Mouse (Mus musculus) heart, postnatal 0 days (tissue): ENCODE data around the gene Polr3c. TPM values are rescaled to one million over a fixed set of nuclear protein-coding genes. Genes with fewer than 3 reads are reported as not detected.
"Not testable (repeated sequence)": the region's sequence is repeated elsewhere in the genome, so short reads cannot be mapped to it uniquely, and the experiment has no call there.

ENCODE experiments used
- ATAC-seq: fragments of 200-750 bp; cut with Nextera tagmentation; 2 replicates; pipeline ENCODE4 v1.8.0; 2017; ENCODE audit warnings: low read depth, moderate number of reproducible peaks, moderate library complexity; ENCODE audit not compliant: insufficient read depth
- DNase-seq: peaks from one replicate; pipeline ENCODE4 v3.0.0-alpha.2; 2016; ENCODE audit warnings: low spot score
- H3K27ac ChIP-seq: fragments of 300-500 bp; sonication (generic); 2 replicates; pipeline ENCODE4 v1.5.1; 2014; ENCODE audit warnings: low read depth, mild to moderate bottlenecking
- H3K27me3 ChIP-seq: fragments of 300-500 bp; sonication (generic); 2 replicates; pipeline ENCODE4 v1.6.1; 2014; ENCODE audit warnings: low read length, mixed read lengths; ENCODE audit not compliant: control insufficient read depth, insufficient read depth
- H3K36me3 ChIP-seq: fragments of 300-500 bp; sonication (generic); replicated peaks from 2 replicates; pipeline ENCODE4 v1.6.1; 2014; ENCODE audit warnings: low read length, mixed read lengths; ENCODE audit not compliant: control insufficient read depth, insufficient read depth
- H3K4me1 ChIP-seq: fragments of 300-500 bp; sonication (generic); 2 replicates; pipeline ENCODE4 v1.6.1; 2014; ENCODE audit warnings: antibody characterized with exemption; ENCODE audit not compliant: control insufficient read depth, insufficient read depth
- H3K4me2 ChIP-seq: fragments of 300-500 bp; sonication (generic); 2 replicates; pipeline ENCODE4 v1.6.1; 2014; ENCODE audit warnings: low read depth, mild to moderate bottlenecking, low read length, moderate library complexity
- H3K4me3 ChIP-seq: fragments of 300-500 bp; sonication (generic); 2 replicates; pipeline ENCODE4 v1.5.1; 2014; ENCODE audit warnings: low read depth, low read length
- H3K9ac ChIP-seq: fragments of 300-500 bp; sonication (generic); replicated peaks from 2 replicates; pipeline ENCODE4 v1.6.1; 2014; ENCODE audit warnings: low read depth, low read length, mixed read lengths
- H3K9me3 ChIP-seq: fragments of 300-500 bp; sonication (generic); replicated peaks from 2 replicates; pipeline ENCODE4 v1.6.1; 2016; ENCODE audit warnings: low read length; ENCODE audit not compliant: control insufficient read depth
- CTCF ChIP-seq: IDR thresholded peaks from 2 replicates; pipeline ENCODE4 v1.5.1; 2016; ENCODE audit warnings: antibody characterized with exemption, control low read depth, low read depth
- EP300 ChIP-seq: IDR thresholded peaks from 2 replicates; pipeline ENCODE4 v1.6.1; 2016; ENCODE audit warnings: antibody characterized with exemption, low read depth
- WGBS: fragments of 180-500 bp; shearing (Covaris S2); extraction: QIAGEN DNeasy Blood & Tissue Kit; methylation state at CpG from one replicate; pipeline ENCODE4 v1.1.7; 2014; 5-methylcytosine and 5-hydroxymethylcytosine counted together
- polyA plus RNA-seq: library from polyadenylated mRNA; unstranded; fragments of >200 nt; fragmentation: Nextera tagmentation; extraction: Ambion mirVana; gene quantifications from 2 replicates; pipeline ENCODE4 v1.2.1, GENCODE M21; 2015
- total RNA-seq: library from RNA; depleted of rRNA; stranded (reverse); fragments of >200 nt; gene quantifications from 2 replicates; pipeline ENCODE4 v1.2.3, GENCODE M21; 2014; ENCODE audit warnings: low replicate concordance

The Polr3c gene
- total and polyA plus RNA-seq, 2 experiments from 2014 or later, result 23.0 to 25.4 TPM

DNA sequence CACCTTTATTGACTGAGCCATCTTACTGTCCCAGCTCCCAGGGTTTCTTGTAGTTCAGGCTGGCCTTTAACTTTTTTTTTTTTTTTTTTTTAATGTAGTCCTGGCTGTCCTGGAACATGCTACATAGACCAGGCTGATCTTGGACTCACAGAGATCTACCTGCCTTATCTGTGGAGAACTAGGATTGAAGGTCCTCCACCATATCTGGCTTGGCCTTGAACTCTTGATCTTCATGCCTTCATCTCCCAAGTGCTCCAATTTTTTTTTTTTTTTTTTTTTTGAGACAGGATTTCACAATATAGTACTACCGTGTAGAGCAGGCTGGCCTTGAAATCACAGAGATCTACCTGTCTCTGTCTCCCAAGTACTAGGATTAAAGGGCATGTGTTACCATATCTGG lies 33.8 kb downstream of the Polr3c start:
- no peaks in the 10 kb centered on the region for H3K9me3 ChIP-seq
- TF ChIP-seq CTCF, result no peak
- no peak for TF ChIP-seq EP300
- no peaks in the 10 kb centered on the region for H3K27me3 ChIP-seq
- H3K9ac ChIP-seq, result no peak overlapping the region
- no peaks in the 10 kb centered on the region; the same call in 1 of the 2 replicates for H3K4me1 ChIP-seq
- DNase-seq (no peak), ATAC-seq (no peak)
- H3K4me3 ChIP-seq, result no peak overlapping the region
- H3K4me2 ChIP-seq, result no peak overlapping the region
- WGBS, result 91% methylated on average over 1 of the region's 1 CpGs
- no peak overlapping the region for H3K27ac ChIP-seq
- no peaks in the 10 kb centered on the region for H3K36me3 ChIP-seq

DNA sequence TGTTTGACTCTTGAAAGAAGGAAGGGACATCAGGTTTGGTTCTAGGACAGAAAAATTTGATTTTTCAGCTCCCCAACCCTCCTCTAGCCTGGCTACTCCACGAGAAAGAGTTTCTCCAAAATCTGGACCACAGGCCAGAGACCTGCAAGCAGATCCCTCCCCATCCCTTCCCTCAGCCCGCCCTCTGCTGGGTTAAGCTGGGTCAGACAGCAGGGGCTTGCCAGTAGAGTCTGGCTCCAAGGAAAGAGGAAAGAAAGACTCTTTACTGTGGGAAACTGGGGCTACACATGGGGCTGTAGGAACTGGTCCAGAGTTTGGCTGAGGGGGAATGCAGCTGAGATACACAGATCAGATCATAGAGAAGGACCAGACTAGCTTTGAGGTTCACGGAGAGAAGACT lies 34.9 kb downstream of the Polr3c start:
- ATAC-seq, result no peak
- no peak overlapping the region for H3K27ac ChIP-seq
- no peak overlapping the region for H3K4me2 ChIP-seq
- peak; percentile 38 for DNase-seq
- H3K36me3 ChIP-seq, result no peaks in the 10 kb centered on the region
- H3K27me3 ChIP-seq, result no peaks in the 10 kb centered on the region
- H3K9ac ChIP-seq, result no peak overlapping the region
- WGBS, result 22% methylated on average over 3 of the region's 3 CpGs
- TF ChIP-seq CTCF, result peak; percentile 48
- no peak for TF ChIP-seq EP300
- H3K9me3 ChIP-seq, result no peaks in the 10 kb centered on the region
- no peak overlapping the region for H3K4me3 ChIP-seq
- no peaks in the 10 kb centered on the region; the same call in 1 of the 2 replicates for H3K4me1 ChIP-seq

DNA sequence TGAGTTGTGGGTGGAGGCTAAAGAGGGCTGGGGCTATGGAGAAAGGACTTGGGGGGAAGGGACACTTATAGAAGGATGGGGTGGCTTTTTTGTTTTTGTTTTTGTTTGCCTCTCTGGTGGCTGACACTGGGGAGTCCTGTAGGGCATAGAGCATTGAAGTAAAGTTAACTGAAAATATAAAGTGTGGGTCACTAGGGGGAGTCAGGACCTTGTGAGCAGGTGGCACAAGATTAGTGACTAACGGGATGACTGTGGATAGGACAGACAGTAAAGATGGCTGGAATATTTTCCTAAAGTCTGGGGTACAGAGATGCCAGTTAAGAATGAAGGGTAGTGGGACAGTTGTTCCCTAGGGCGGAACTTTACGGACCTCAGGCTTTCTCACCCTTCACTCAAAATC lies 37.1 kb downstream of the Polr3c start:
- TF ChIP-seq CTCF (peak; percentile 41), EP300 (no peak)
- ATAC-seq, result no peak
- no peak overlapping the region for H3K4me2 ChIP-seq
- no peak overlapping the region for H3K27ac ChIP-seq
- no peak overlapping the region for H3K4me3 ChIP-seq
- no peak for DNase-seq
- WGBS, result 57% methylated on average over 3 of the region's 3 CpGs
- H3K27me3 ChIP-seq, result peaks cover 7% of the 10 kb centered on the region; the same call in 1 of the 2 replicates
- no peak overlapping the region for H3K9ac ChIP-seq
- no peaks in the 10 kb centered on the region for H3K9me3 ChIP-seq
- no peaks in the 10 kb centered on the region for H3K36me3 ChIP-seq
- H3K4me1 ChIP-seq, result no peaks in the 10 kb centered on the region

GRCm38 (mm10) chr3:96688854-96689253 lies 38.6 kb downstream of the Polr3c start:
- ATAC-seq, result no peak
- Histone ChIP-seq H3K27ac (no peak overlapping the region), H3K9ac (no peak overlapping the region), H3K36me3 (no peaks in the 10 kb centered on the region), H3K4me2 (no peak overlapping the region), H3K4me1 (no peaks in the 10 kb centered on the region), H3K9me3 (no peaks in the 10 kb centered on the region), H3K4me3 (no peak overlapping the region), H3K27me3 (peaks cover 19% of the 10 kb centered on the region; the same call in 1 of the 2 replicates)
- WGBS, result 70% methylated on average over 11 of the region's 11 CpGs
- no peak for TF ChIP-seq EP300
- TF ChIP-seq CTCF, result no peak
- no peak for DNase-seq

GRCm38 (mm10) chr3:96686057-96686456 lies 41.4 kb downstream of the Polr3c start:
- not testable (repeated sequence) for H3K27ac ChIP-seq, H3K9me3 ChIP-seq, H3K9ac ChIP-seq, ATAC-seq, H3K4me1 ChIP-seq, H3K4me2 ChIP-seq, H3K4me3 ChIP-seq, DNase-seq, H3K36me3 ChIP-seq
- peaks cover 27% of the 10 kb centered on the region; the same call in 1 of the 2 replicates for H3K27me3 ChIP-seq
- 87% methylated on average over 5 of the region's 5 CpGs for WGBS

GRCm38 (mm10) chr3:96684822-96685156 lies 42.6 kb downstream of the Polr3c start:
- no peaks in the 10 kb centered on the region for H3K9me3 ChIP-seq
- 0 out of 2 replicates have a peak overlapping the region, but pooled peaks have one; percentile 6 for H3K9ac ChIP-seq
- no peak overlapping the region for H3K27ac ChIP-seq
- ATAC-seq, result no peak
- H3K36me3 ChIP-seq, result no peaks in the 10 kb centered on the region
- peak overlapping the region; percentile 21 for H3K4me3 ChIP-seq
- H3K27me3 ChIP-seq, result peaks cover 31% of the 10 kb centered on the region
- H3K4me1 ChIP-seq, result no peaks in the 10 kb centered on the region
- WGBS, result 13% methylated on average over 28 of the region's 28 CpGs
- TF ChIP-seq CTCF (no peak), EP300 (no peak)
- no peak for DNase-seq
- peak overlapping the region; percentile 48 for H3K4me2 ChIP-seq
